Mouse (Mus musculus) ES-E14 (cell line): Measurements from ENCODE around the gene Col4a3. TPM values are rescaled to one million over a fixed set of nuclear protein-coding genes. Genes with fewer than 3 reads are reported as not detected.
A peak's percentile ranks its signal among the peaks of the same experiment; 100 is the strongest.

Experiments used
- DNase-seq: peaks from one replicate; pipeline ENCODE4 v3.0.0-alpha.2; 2013; ENCODE audit warnings: low read depth, low spot score
- H3K27ac ChIP-seq: 2 replicates; pipeline ENCODE4 v1.5.1; 2012; ENCODE audit warnings: low read depth, mild to moderate bottlenecking, low read length, moderate library complexity, mixed read lengths; ENCODE audit not compliant: poor library complexity, insufficient read depth, severe bottlenecking
- H3K36me3 ChIP-seq: 2 replicates; pipeline ENCODE4 v1.6.1; 2012; ENCODE audit warnings: mild to moderate bottlenecking, low read length, moderate library complexity, mixed read lengths; ENCODE audit not compliant: control insufficient read depth, poor library complexity, insufficient read depth, severe bottlenecking
- H3K4me1 ChIP-seq, 2 experiments: fragments of 150-350 bp in 1 of 2; sonication (generic) in 1 of 2; 2 replicates each; pipeline ENCODE4 v1.6.1; 2012; ENCODE audit warnings: low read length in 2 of 2, mild to moderate bottlenecking in 1 of 2, mixed read lengths in 1 of 2; ENCODE audit not compliant: control insufficient read depth in 2 of 2, insufficient read depth in 2 of 2, poor library complexity in 1 of 2
- H3K4me3 ChIP-seq, 2 experiments: fragments of 150-350 bp in 1 of 2; sonication (generic) in 1 of 2; 2 replicates each; pipeline ENCODE4 v1.5.1; 2012; ENCODE audit warnings: low read length in 2 of 2, low read depth in 1 of 2, mild to moderate bottlenecking in 1 of 2, mixed read lengths in 1 of 2; ENCODE audit not compliant: insufficient read depth in 1 of 2, poor library complexity in 1 of 2, severe bottlenecking in 1 of 2
- H3K9ac ChIP-seq: 2 replicates; pipeline ENCODE4 v1.6.1; 2012; ENCODE audit warnings: low read depth, mild to moderate bottlenecking, low read length, mixed read lengths; ENCODE audit not compliant: poor library complexity, insufficient read depth, severe bottlenecking
- H3K9me3 ChIP-seq: fragments of 150-350 bp; sonication (generic); 2 replicates; pipeline ENCODE4 v1.6.1; 2012; ENCODE audit warnings: low read depth, mild to moderate bottlenecking, low read length; ENCODE audit not compliant: control insufficient read depth, insufficient read depth
- CHD2 ChIP-seq: IDR thresholded peaks from 2 replicates; pipeline ENCODE4 v1.6.1; 2014; ENCODE audit warnings: mild to moderate bottlenecking, low read depth, low read length, inconsistent platforms
- HCFC1 ChIP-seq: IDR thresholded peaks from 2 replicates; pipeline ENCODE4 v1.6.1; 2012; ENCODE audit warnings: low read length, inconsistent platforms, borderline replicate concordance; ENCODE audit not compliant: insufficient read depth
- MAFK ChIP-seq: IDR thresholded peaks from 2 replicates; pipeline ENCODE4 v1.6.1; 2014; ENCODE audit warnings: mild to moderate bottlenecking, low read depth, low read length, inconsistent platforms; ENCODE audit not compliant: insufficient read depth
- ZC3H11A ChIP-seq: IDR thresholded peaks from 2 replicates; pipeline ENCODE4 v1.6.1; 2012; ENCODE audit warnings: low read depth, mild to moderate bottlenecking, inconsistent platforms, low read length, borderline replicate concordance
- ZNF384 ChIP-seq: IDR thresholded peaks from 2 replicates; pipeline ENCODE4 v1.6.1; 2012; ENCODE audit warnings: low read depth, low read length, inconsistent platforms
- in situ Hi-C, 2 experiments: fragments of 600-800 bp; cut with MboI; formaldehyde crosslinking; loops; one replicate each; pipeline ENCODE4 v1.15.1; 2025; ENCODE audit warnings: low sequenced_read_pairs in 2 of 2, inconsistent platforms in 1 of 2; ENCODE audit not compliant: unreplicated experiment in 2 of 2
- total RNA-seq: library from RNA; depleted of rRNA; stranded (reverse); fragments of 300-350 nt; gene quantifications from 2 replicates; pipeline ENCODE4 v1.2.3, GENCODE M21; 2012; rRNA removed

Gene Col4a3
- total RNA-seq, 1 experiment = not detected

GRCm38 (mm10) chr1:82762274-82762673 lies 175.6 kb downstream of the Col4a3 start:
- Histone ChIP-seq H3K4me1 (no peaks in the 10 kb centered on the region), H3K4me3 (no peak overlapping the region), H3K36me3 (no peaks in the 10 kb centered on the region), H3K9me3 (no peaks in the 10 kb centered on the region), H3K9ac (no peak overlapping the region), H3K27ac (no peak overlapping the region)
- DNase-seq = no peak
- in situ Hi-C loops = loop anchor here in 1 of 2 experiments (10.0 kb wide), 1 partner anchor 207 kb away; no protein-coding TSS in a partner anchor
- TF ChIP-seq HCFC1 = no peak
- TF ChIP-seq ZNF384 = no peak
- no peak for TF ChIP-seq CHD2
- peak; percentile 49; the same call in 1 of the 2 replicates for TF ChIP-seq ZC3H11A
- no peak for TF ChIP-seq MAFK

- Histone ChIP-seq H3K4me1 (no peaks in the 10 kb centered on the region), H3K9me3 (no peaks in the 10 kb centered on the region), H3K36me3 (no peaks in the 10 kb centered on the region), H3K4me3 (no peak overlapping the region), H3K27ac (no peak overlapping the region), H3K9ac (no peak overlapping the region)
- in situ Hi-C loops = loop anchor here in 1 of 2 experiments (10.0 kb wide), 1 partner anchor 211 kb away; no protein-coding TSS in a partner anchor
- no peak for DNase-seq
- no peak for TF ChIP-seq HCFC1
- no peak for TF ChIP-seq ZNF384
- no peak for TF ChIP-seq ZC3H11A
- TF ChIP-seq CHD2 = no peak
- TF ChIP-seq MAFK = no peak
Observed at GRCm38 (mm10) chr1:82766227-82766626, 179.5 kb downstream of the Col4a3 start.

DNA sequence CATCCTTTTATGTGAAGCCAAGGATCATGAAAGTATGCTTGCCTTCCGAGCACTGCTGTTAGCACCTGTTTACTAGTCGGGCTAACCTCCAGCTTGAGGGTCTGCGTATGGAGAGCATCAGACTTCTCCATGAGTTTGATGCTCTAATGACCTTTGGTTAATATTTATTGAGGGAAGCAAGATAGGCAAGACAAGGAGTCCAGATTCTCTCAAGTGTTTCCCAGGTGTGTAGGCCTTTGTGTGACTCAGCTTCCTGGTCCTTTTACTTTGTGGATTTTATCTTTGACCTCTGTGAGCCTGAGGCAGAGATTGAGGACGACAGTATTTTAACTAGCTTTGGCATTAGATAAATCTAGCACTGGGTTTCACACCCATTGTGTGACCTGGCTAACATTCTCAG lies 179.9 kb downstream of the Col4a3 start:
- Histone ChIP-seq H3K4me3 (no peak overlapping the region), H3K27ac (no peak overlapping the region), H3K4me1 (no peaks in the 10 kb centered on the region), H3K36me3 (no peaks in the 10 kb centered on the region), H3K9ac (no peak overlapping the region), H3K9me3 (no peaks in the 10 kb centered on the region)
- no peak for DNase-seq
- TF ChIP-seq HCFC1 (no peak), ZC3H11A (no peak), CHD2 (no peak), MAFK (no peak), ZNF384 (no peak)
- in situ Hi-C loops = loop anchor here in 1 of 2 experiments (10.0 kb wide), 1 partner anchor 212 kb away; no protein-coding TSS in a partner anchor

GRCm38 (mm10) chr1:82768269-82768668 lies 181.5 kb downstream of the Col4a3 start, which contains the start of gene Tm4sf20:
Gene Tm4sf20 (minus strand): TSS chr1:82768461.
- Histone ChIP-seq H3K36me3 (no peaks in the 10 kb centered on the region), H3K9me3 (no peaks in the 10 kb centered on the region), H3K27ac (no peak within 1 kb of the TSS), H3K4me1 (no peaks in the 10 kb centered on the region), H3K4me3 (no peak within 1 kb of the TSS), H3K9ac (no peak within 1 kb of the TSS)
- in situ Hi-C loops = loop anchor here in 1 of 2 experiments (10.0 kb wide), 1 partner anchor 213 kb away; no protein-coding TSS in a partner anchor
- no peak for DNase-seq
- no peak for TF ChIP-seq HCFC1
- no peak for TF ChIP-seq ZNF384
- no peak for TF ChIP-seq CHD2

DNA sequence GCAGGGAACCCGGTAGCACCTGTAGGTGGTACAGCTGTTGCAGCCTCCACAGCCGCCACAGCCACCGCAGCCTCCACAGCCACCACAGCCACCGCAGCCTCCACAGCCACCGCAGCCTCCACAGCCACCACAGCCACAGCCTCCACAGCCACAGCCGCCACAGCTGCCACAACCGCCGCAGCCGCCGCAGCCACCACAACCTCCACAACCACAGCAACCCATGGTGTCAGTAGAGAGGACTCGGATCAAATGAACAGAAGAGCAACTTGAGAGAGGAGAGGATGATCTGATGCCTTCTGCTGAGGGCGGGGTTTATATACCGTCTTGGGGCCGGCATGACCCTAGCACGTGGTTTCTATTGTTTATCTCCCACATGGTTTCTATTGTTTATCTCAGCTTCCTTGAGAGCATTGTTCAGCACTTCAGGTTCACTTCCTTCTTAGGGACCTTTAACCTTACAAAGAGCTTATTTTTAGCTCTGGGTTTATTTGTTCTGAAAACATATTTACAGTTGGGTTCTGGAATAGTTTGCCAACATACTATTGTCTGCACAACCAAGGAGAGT lies 184.4 kb downstream of the Col4a3 start, which contains the start of gene Gm47791:
Gene Gm47791 (minus strand): TSS at position 222 of the 565 bp plus-strand sequence.
- H3K4me1 ChIP-seq = no peaks in the 10 kb centered on the region
- no peak for DNase-seq
- in situ Hi-C loops = no loop called here
- H3K36me3 ChIP-seq = no peaks in the 10 kb centered on the region
- no peak within 1 kb of the TSS for H3K9ac ChIP-seq
- H3K27ac ChIP-seq = no peak within 1 kb of the TSS
- no peak for TF ChIP-seq ZC3H11A
- TF ChIP-seq HCFC1 = no peak
- no peak for TF ChIP-seq CHD2
- no peak for TF ChIP-seq MAFK
- TF ChIP-seq ZNF384 = no peak
- H3K9me3 ChIP-seq = no peaks in the 10 kb centered on the region
- peak within 1 kb of the TSS; percentile 44 to 49 for H3K4me3 ChIP-seq

Other genes starting within 250 kb of the Col4a3 start
- 0.04 and 0.16 TPM in 2 replicates for gene Col4a4, start 72 bp upstream of the Col4a3 start, total RNA-seq
- gene Mff, start 138.0 kb downstream of the Col4a3 start, total RNA-seq = 52.2 and 70.4 TPM in 2 replicates
- gene Tm4sf20, start 181.5 kb downstream of the Col4a3 start, total RNA-seq = not detected in 2 replicates
- not detected in 2 replicates for gene Gm47791, start 184.3 kb downstream of the Col4a3 start, total RNA-seq